Mouse (Mus musculus) forebrain, embryonic 14.5 days (tissue): Measurements from ENCODE around the gene Errfi1. TPM values are rescaled to one million over a fixed set of nuclear protein-coding genes. Genes with fewer than 3 reads are reported as not detected.
A peak's percentile ranks its signal among the peaks of the same experiment; 100 is the strongest.
"Not testable (repeated sequence)": the region's sequence is repeated elsewhere in the genome, so short reads cannot be mapped to it uniquely, and the experiment has no call there.

Experiments
- ATAC-seq: fragments of 200-750 bp; cut with Nextera tagmentation; 2 replicates; pipeline ENCODE4 v1.8.0; 2017; ENCODE audit warnings: mild to moderate bottlenecking, moderate library complexity
- DNase-seq: peaks from one replicate; pipeline ENCODE4 v3.0.0-alpha.2; 2015; ENCODE audit warnings: low spot score
- H3K27ac ChIP-seq: fragments of 300-500 bp; sonication (generic); 2 replicates; pipeline ENCODE4 v1.5.1; 2014; ENCODE audit warnings: low read depth, mild to moderate bottlenecking, control low read depth, low read length, moderate library complexity
- H3K27me3 ChIP-seq: fragments of 300-500 bp; sonication (generic); replicated peaks from 2 replicates; pipeline ENCODE4 v1.6.1; 2014; ENCODE audit warnings: low read length, control low read depth, mixed read lengths; ENCODE audit not compliant: control insufficient read depth, insufficient read depth
- H3K36me3 ChIP-seq: fragments of 300-500 bp; sonication (generic); 2 replicates; pipeline ENCODE4 v1.6.1; 2014; ENCODE audit warnings: low read length, control low read depth; ENCODE audit not compliant: control insufficient read depth, insufficient read depth
- H3K4me1 ChIP-seq: fragments of 300-500 bp; sonication (generic); 2 replicates; pipeline ENCODE4 v1.6.1; 2014; ENCODE audit warnings: antibody characterized with exemption, low read length, control low read depth; ENCODE audit not compliant: control insufficient read depth, insufficient read depth
- H3K4me2 ChIP-seq: fragments of 300-500 bp; sonication (generic); 2 replicates; pipeline ENCODE4 v1.6.1; 2014; ENCODE audit warnings: mild to moderate bottlenecking, control low read depth, low read length
- H3K4me3 ChIP-seq: fragments of 300-500 bp; sonication (generic); 2 replicates; pipeline ENCODE4 v1.5.1; 2014; ENCODE audit warnings: low read depth, low read length, control low read depth
- H3K9ac ChIP-seq: fragments of 300-500 bp; sonication (generic); 2 replicates; pipeline ENCODE4 v1.6.1; 2014; ENCODE audit warnings: mild to moderate bottlenecking, low read length, control low read depth, moderate library complexity
- H3K9me3 ChIP-seq: fragments of 300-500 bp; sonication (generic); replicated peaks from 2 replicates; pipeline ENCODE4 v1.6.1; 2016; ENCODE audit warnings: low read length, control low read depth, mixed read lengths; ENCODE audit not compliant: control insufficient read depth
- WGBS: fragments of 180-500 bp; shearing (Covaris S2); extraction: QIAGEN DNeasy Blood & Tissue Kit; methylation state at CpG from one replicate; pipeline ENCODE4 v1.1.7; 2014; 5-methylcytosine and 5-hydroxymethylcytosine counted together
- polyA plus RNA-seq: library from polyadenylated mRNA; unstranded; fragments of >200 nt; fragmentation: Nextera tagmentation; extraction: Ambion mirVana; gene quantifications from 2 replicates; pipeline ENCODE4 v1.2.1, GENCODE M21; 2014

The Errfi1 gene
- polyA plus RNA-seq, 1 experiment from 2014 or later, result 17.4 TPM

DNA sequence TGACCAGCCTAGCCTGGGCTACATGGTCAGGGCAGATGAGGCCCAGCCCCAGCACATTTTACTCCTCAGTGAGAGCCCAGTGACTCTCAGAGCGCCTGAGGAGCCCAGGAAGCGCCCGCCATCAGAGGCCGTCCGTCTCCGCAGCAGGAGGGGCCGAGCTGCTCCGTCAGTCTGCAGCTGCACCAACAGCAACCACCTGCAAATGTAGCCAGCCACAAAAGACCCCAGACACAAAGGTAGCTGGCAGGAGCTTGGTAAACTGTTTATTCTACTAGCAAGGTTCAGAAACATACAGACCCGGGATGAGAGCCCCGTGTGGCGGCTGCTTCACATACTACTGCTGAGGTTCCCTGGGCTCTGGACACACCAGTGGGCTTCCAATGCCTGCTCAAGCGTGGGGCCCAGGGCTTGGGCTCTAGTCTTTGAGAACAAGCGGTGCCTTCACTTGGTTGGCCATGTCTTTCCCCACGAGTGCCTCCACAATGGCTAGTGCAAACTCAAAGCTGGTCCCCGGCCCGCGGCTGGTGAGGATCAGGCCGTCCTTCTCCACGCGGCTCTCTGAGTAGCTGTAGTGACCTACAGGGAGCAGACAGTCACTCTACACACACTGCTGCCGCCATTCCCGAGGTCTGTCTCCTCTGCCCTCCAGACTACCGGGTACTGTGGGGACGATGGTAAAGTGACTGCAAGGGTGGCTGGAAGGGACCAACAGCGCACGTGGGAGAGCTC is 43.3 kb downstream of the Errfi1 start:
- H3K4me2 ChIP-seq, result no peak overlapping the region
- H3K27ac ChIP-seq, result no peak overlapping the region
- H3K9ac ChIP-seq, result no peak overlapping the region
- no peaks in the 10 kb centered on the region for H3K4me1 ChIP-seq
- H3K9me3 ChIP-seq, result no peaks in the 10 kb centered on the region
- DNase-seq (no peak), ATAC-seq (no peak)
- peaks cover 61% of the 10 kb centered on the region for H3K36me3 ChIP-seq
- no peaks in the 10 kb centered on the region for H3K27me3 ChIP-seq
- no peak overlapping the region for H3K4me3 ChIP-seq
- 95% methylated on average over 26 of the region's 26 CpGs for WGBS

DNA sequence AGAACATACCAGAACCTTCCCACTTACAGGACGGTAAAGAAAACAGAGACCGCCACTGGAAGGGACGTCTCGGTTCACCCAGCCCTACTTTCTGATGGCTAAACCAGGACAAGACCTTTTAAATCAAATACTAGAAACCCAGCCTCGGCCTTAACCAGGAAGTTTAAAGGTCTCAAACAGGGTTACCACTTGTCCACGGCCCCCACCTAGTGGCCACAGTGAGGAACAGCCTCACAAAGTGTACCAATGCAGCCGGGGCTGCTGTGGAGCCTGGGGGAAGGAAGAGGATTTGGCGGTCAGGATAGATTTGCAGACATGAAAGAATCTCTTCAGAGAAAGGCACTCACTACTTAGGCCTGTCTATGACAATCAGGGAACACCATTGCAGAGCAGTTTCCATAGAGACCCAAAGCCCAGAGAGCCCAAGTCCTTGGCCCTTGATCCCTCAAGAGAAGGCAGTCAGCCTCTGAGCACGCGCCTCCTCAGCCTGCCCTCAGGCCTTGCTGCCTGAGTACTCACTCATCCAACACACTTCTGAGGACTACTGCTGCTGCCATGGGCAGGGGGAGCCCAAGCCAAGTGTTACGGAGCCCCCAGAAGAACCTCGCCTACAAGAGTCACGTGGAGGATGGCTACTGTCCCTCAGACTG is 45.1 kb downstream of the Errfi1 start:
- H3K9ac ChIP-seq, result no peak overlapping the region
- H3K4me3 ChIP-seq, result no peak overlapping the region
- no peaks in the 10 kb centered on the region for H3K27me3 ChIP-seq
- no peaks in the 10 kb centered on the region for H3K4me1 ChIP-seq
- no peak overlapping the region for H3K27ac ChIP-seq
- no peaks in the 10 kb centered on the region for H3K9me3 ChIP-seq
- ATAC-seq (peak; percentile 70), DNase-seq (peak; percentile 82)
- no peak overlapping the region for H3K4me2 ChIP-seq
- peaks cover 79% of the 10 kb centered on the region for H3K36me3 ChIP-seq
- WGBS, result 60% methylated on average over 13 of the region's 13 CpGs

DNA sequence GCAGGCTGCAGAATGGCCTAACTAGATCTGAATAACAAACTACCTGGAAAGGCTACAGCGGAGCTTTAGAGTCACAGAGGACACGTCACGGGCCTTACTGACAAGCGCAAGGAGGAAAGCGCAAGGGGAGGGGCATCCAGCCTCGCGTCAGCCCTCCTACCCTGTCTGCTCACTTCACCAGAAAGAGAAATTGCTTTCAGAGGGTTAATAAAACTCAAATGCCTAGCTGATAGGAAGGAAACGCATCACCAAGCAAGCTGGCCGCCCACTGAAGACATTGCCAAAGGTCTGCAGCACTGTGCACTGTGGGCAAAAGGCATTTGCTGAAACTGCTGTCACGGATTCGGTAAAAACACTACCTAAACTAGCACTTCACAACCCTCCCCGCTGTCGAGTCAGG is 46.8 kb downstream of the Errfi1 start:
- Histone ChIP-seq H3K27me3 (no peaks in the 10 kb centered on the region), H3K9me3 (no peaks in the 10 kb centered on the region), H3K36me3 (peaks cover 91% of the 10 kb centered on the region), H3K27ac (no peak overlapping the region), H3K4me1 (no peaks in the 10 kb centered on the region), H3K9ac (no peak overlapping the region), H3K4me3 (no peak overlapping the region), H3K4me2 (no peak overlapping the region)
- 95% methylated on average over 13 of the region's 13 CpGs for WGBS
- DNase-seq (no peak), ATAC-seq (no peak)

DNA sequence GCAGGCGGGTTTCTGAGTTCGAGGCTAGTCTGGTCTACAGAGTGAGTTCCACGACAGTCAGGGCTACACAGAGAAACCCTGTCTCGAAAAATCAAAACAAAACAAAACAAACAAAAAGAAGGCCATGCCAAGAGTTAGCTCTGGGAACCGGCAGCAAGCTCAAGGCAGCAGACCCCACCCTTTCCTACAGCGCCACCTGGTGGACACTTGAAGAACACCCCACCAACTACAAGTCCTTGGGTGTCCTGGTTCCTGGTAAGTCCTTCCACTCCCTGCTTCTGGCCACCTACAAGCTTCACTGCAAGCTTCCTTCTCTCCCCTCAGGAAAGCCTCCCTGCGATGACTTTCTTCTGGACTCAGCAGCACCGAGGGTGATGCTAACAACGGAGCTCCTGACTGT is 47.9 kb downstream of the Errfi1 start:
- Histone ChIP-seq H3K4me3 (no peak overlapping the region), H3K4me2 (no peak overlapping the region), H3K9me3 (no peaks in the 10 kb centered on the region), H3K27ac (no peak overlapping the region), H3K27me3 (no peaks in the 10 kb centered on the region), H3K9ac (no peak overlapping the region), H3K36me3 (peaks cover 87% of the 10 kb centered on the region), H3K4me1 (no peaks in the 10 kb centered on the region)
- ATAC-seq (no peak), DNase-seq (peak; percentile 60)
- WGBS, result 57% methylated on average over 9 of the region's 9 CpGs

DNA sequence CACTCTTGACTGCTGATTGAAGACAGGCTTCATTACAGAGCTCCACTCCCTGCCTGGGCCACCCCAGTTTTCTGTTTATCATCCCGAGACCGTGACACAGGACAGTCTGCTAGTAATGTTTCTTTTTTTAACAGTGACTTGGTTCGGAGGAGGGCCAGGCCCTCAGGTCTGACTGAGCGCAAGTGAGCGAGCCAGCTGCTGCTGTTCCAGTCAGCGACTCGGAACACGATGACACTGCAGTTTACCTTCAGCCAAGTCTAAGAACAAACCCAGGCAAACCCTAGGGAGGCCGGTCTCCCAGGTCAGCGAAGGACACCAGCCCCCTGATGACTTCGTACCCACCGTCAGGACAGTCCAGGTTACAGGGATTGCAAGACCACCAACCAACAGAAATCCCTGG is 48.3 kb downstream of the Errfi1 start:
- Histone ChIP-seq H3K27me3 (no peaks in the 10 kb centered on the region), H3K4me2 (no peak overlapping the region), H3K36me3 (peaks cover 87% of the 10 kb centered on the region), H3K4me3 (no peak overlapping the region), H3K4me1 (no peaks in the 10 kb centered on the region), H3K9me3 (no peaks in the 10 kb centered on the region), H3K9ac (no peak overlapping the region), H3K27ac (no peak overlapping the region)
- 93% methylated on average over 12 of the region's 12 CpGs for WGBS
- DNase-seq (no peak), ATAC-seq (no peak)

DNA sequence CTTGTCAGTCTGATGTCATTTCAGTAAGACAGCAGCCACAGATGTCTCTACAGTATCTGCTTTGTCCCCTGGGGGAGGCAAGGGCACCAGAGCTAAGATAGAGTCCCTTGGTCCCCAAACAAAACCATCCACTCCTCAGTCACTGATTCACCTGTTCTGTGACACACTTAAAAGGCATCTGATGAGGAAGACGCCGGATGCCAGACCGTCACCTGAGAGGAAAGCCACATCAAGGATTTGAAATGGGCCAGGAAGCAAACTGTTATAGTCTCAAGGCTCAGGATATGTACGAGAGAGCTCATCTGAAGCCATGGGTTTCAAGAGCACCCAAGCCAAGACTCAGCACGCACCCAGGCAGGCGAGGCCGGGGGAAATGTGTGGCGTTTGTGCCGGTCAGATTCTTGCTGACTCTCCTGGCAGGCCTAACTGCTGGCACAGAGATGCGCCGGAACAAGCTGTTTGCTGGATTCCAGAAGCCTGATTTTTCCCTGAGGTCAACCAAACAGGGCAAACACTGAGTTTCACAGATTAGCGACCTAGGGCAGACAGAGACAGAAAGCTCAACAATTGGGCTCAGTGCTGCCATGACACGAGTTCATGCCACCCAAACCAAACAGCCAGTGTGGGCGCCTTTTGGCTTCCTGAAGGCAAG is 49.5 kb downstream of the Errfi1 start:
- DNase-seq (no peak), ATAC-seq (no peak)
- H3K9ac ChIP-seq, result no peak overlapping the region
- WGBS, result 93% methylated on average over 14 of the region's 14 CpGs
- no peaks in the 10 kb centered on the region; the same call in 1 of the 2 replicates for H3K4me1 ChIP-seq
- H3K27ac ChIP-seq, result no peak overlapping the region
- H3K9me3 ChIP-seq, result no peaks in the 10 kb centered on the region
- no peak overlapping the region for H3K4me3 ChIP-seq
- no peaks in the 10 kb centered on the region for H3K27me3 ChIP-seq
- no peak overlapping the region for H3K4me2 ChIP-seq
- peaks cover 76% of the 10 kb centered on the region for H3K36me3 ChIP-seq

DNA sequence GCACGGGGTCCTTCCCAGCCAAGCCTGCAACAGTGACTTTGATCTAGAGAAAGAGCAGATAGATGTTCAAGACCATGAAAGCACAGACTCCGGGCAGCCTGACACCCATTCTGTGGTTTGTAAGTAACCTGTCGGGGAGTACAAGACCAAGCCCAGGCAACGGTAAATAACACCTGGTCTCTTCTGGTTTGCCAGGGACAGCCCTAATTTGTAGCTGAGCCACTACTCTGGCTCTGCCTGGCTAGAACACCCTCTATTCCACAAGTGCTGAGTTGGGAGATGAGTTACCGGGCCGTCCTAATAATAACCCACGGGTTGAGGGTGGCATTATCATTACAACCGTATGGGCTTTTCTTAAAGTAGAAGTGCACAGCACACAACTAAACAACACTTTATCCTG is 53.4 kb downstream of the Errfi1 start:
- H3K4me1 ChIP-seq, result peaks cover 3% of the 10 kb centered on the region
- no peak overlapping the region for H3K27ac ChIP-seq
- no peak overlapping the region for H3K9ac ChIP-seq
- no peak for DNase-seq
- WGBS, result 91% methylated on average over 8 of the region's 8 CpGs
- H3K27me3 ChIP-seq, result no peaks in the 10 kb centered on the region
- H3K4me3 ChIP-seq, result no peak overlapping the region
- H3K9me3 ChIP-seq, result no peaks in the 10 kb centered on the region
- H3K36me3 ChIP-seq, result peaks cover 42% of the 10 kb centered on the region
- no peak for ATAC-seq
- H3K4me2 ChIP-seq, result no peak overlapping the region

DNA sequence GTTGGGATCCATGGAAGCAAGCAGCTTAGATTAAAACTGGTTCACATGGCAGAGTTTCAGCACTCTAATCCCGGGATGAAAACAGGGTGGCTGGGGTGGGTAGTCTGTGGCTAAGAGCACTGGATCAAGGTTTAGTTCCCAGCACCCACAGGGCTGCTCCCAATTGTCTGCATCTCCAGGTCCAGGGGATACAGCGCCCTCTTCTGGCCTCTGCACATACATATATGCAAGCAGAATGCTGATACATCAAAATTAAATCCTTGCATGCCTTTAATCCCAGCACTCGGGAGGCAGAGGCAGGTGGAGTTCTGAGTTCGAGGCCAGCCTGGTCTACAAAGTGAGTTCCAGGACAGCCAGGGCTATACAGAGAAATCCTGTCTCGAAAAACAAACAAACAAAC is 54.8 kb downstream of the Errfi1 start:
- not testable (repeated sequence) for H3K4me3 ChIP-seq, H3K27me3 ChIP-seq, H3K9me3 ChIP-seq, DNase-seq, ATAC-seq, H3K27ac ChIP-seq, H3K9ac ChIP-seq, H3K4me1 ChIP-seq
- peaks cover 27% of the 10 kb centered on the region for H3K36me3 ChIP-seq
- H3K4me2 ChIP-seq, result peak overlapping the region; percentile 80
- 80% methylated on average over 5 of the region's 5 CpGs for WGBS
